Mouse (Mus musculus): Measurements from ENCODE around the gene Gm20388.
A peak's percentile ranks its signal among the peaks of the same experiment; 100 is the strongest.

Gene Gm20388

GRCm38 (mm10) chr8:122419881-122420555, 2509.4 kb downstream of the Gm20388 start:
- peak; percentile 9 for DNase-seq (ENCODE audit: low spot score)

GRCm38 (mm10) chr8:122421376-122422070, 2510.9 kb downstream of the Gm20388 start, which contains the start of gene Il17c:
Gene Il17c, plus strand, starts transcription at chr8:122422020.
- DNase-seq (ENCODE audit: low spot score): no peak

DNA sequence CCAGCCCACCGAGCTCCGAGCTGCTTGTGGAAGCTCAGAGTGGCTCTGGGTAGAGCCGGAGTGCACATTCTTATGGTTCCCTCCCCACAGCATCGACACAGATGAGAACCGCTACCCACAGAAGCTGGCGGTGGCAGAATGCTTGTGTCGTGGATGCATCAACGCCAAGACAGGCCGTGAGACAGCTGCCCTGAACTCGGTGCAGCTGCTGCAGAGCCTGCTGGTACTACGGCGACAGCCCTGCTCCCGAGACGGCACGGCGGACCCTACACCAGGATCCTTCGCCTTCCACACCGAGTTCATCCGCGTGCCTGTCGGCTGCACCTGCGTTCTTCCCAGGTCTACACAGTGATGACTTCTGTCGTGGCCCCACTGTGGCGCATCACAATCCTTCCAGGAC, 2512.6 kb downstream of the Gm20388 start:
- DNase-seq (ENCODE audit: low spot score): no peak

DNA sequence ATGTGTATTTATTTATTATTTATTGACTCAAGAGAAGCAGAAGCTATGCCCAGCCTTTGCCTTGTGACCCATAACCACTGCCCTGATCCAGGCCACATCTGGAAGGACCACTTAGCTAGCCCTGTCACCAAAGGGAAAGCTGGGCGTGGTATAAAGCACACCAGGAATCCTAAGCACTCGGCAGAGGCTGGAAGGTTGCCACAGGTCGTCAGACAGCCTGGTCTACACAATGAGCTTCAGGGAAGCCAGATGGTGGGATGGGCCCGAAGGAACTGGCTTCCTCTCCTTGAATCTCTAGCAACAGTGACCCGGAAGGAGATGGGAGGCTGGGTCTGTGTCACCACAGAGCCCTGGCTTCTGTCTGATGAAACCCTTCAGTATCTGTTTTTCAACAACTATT, 2513.0 kb downstream of the Gm20388 start:
- DNase-seq (ENCODE audit: low spot score): no peak

GRCm38 (mm10) chr8:122426145-122426544, 2515.5 kb downstream of the Gm20388 start:
- no peak for DNase-seq (ENCODE audit: low spot score)

- DNase-seq (ENCODE audit: low spot score): no peak
These were observed 2517.0 kb downstream of the Gm20388 start for GRCm38 (mm10) chr8:122427607-122428006.

DNA sequence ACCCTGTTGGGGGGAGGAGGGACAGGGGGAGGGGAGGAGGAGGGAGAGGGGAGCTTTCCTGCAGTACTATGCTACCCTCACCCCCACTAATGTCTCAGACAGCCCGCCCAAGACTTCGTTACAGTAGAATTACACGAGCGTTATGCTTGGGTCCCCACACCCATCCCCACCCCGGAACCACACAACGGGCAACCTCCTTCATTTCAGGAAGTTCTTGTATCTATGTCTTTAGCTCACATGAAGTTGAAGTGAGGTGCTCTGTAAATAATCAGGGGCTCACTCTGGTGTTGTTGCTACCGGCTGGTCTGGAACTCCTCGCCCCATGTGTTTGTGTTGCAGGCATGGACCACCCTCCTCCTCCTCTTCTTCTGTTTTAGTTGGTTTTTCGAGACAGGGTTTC, 2517.5 kb downstream of the Gm20388 start:
- DNase-seq (ENCODE audit: low spot score): no peak

GRCm38 (mm10) chr8:122430058-122430636, 2519.5 kb downstream of the Gm20388 start:
- DNase-seq (ENCODE audit: low spot score): no peak

GRCm38 (mm10) chr8:122430646-122431045, 2520.0 kb downstream of the Gm20388 start:
- DNase-seq (ENCODE audit: low spot score): no peak

GRCm38 (mm10) chr8:122431694-122432442, 2521.2 kb downstream of the Gm20388 start:
- DNase-seq (ENCODE audit: low spot score): no peak

- DNase-seq (ENCODE audit: low spot score): no peak
These were observed 2522.0 kb downstream of the Gm20388 start, which contains the start of gene Cyba for GRCm38 (mm10) chr8:122432443-122433268. Gene Cyba, minus strand, starts transcription at chr8:122432930.

GRCm38 (mm10) chr8:122433269-122433905, 2522.7 kb downstream of the Gm20388 start:
- DNase-seq (ENCODE audit: low spot score): no peak

- DNase-seq (ENCODE audit: low spot score): no peak
These were observed 2524.7 kb downstream of the Gm20388 start for GRCm38 (mm10) chr8:122435375-122435774.

DNA sequence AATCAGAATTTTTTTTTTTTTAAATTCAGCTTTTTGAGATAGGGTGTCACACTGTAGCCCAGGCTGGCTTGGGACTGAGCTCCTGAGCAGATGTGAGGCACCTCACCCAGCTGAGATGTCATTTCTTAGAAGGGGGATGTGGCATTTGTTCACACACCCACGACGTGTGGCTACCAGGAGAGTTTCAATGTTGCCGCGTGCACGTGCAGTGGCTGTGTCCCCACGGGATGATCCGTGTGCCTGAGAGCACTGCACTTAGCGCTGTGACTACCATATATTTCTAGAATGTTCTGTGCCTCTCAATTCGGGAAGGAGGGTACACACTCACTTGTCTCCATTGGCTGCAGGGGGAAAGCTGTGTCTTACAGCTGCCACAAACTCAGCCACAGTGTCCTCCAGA, 2525.5 kb downstream of the Gm20388 start:
- no peak for DNase-seq (ENCODE audit: low spot score)

DNA sequence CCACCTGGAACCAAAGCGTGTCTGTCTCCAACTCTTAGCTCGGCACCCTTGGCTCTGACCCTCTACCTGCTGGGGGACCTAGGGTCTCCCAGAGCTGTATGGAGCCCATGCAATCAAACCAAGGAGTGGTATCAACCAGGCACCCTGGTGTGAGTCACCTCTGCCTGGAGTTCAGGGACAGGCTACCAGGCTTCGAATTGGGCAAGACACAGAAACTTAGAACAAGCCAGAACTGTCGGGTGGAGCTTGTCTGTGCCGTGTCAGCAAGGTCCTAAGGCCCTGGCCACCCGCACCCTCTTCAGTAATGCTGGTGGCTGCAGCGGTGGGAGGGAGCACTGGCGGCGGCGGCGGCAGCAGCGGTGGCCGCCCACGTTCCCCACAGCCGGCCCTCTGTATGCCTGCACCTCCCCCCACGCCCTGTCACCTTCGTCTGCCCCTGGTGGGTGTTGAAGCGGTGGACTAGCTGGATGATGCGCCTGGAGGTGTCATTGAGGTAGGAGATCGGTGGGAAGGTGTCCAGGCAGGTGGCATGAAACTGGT, 2526.0 kb downstream of the Gm20388 start:
- no peak for DNase-seq (ENCODE audit: low spot score)

DNA sequence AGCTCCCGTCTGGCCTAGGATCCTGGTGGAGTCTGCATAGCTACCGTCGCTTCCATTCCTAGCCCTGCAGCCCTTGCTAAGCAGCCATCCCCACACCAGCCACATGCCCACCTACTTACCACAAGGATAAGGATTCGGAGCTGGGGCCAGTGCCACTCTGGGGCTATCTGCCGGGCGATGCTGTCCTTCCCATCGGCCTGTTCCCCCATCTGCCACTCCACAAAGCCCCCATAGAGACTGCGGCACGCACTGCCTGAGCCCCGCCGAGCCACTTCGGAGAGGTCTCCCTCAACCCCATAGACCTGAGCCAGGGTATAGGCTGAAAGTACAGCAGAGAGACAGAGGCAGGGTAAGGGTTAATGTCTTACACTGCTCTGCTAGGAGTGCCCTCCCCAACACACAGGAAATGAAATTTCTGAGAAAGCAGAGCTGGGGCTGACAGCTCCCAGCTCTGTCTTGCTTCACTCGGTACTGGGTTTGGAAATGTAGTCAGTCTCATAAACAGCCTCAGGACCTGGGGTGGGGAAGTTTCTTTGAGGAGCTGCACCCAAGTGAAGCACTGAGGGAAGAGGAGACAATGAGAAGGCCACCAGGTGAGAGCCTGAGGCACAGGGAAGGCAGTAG, 2527.2 kb downstream of the Gm20388 start:
- DNase-seq (ENCODE audit: low spot score): no peak

GRCm38 (mm10) chr8:122439336-122439735, 2528.7 kb downstream of the Gm20388 start:
- DNase-seq (ENCODE audit: low spot score): no peak

DNA sequence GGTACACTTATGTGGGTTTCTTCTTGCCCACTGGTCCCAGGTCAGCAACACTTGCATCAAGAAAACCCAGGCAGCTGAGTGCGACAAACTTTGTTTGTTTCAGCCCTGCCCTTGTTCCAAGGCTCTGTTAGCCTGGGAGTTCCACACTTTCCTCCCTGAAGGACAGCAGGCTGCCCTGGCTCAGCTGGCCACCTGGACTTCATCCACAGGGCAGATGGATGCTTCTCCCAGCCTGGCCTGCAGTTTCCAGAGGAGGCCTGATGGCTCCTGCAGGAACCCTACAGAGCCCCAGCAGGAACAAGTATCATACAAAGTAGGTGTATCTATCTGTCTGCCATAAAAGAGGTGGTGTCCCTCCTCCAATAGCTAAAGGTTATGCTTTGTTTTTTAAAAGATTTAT, 2530.7 kb downstream of the Gm20388 start:
- no peak for DNase-seq (ENCODE audit: low spot score)

DNA sequence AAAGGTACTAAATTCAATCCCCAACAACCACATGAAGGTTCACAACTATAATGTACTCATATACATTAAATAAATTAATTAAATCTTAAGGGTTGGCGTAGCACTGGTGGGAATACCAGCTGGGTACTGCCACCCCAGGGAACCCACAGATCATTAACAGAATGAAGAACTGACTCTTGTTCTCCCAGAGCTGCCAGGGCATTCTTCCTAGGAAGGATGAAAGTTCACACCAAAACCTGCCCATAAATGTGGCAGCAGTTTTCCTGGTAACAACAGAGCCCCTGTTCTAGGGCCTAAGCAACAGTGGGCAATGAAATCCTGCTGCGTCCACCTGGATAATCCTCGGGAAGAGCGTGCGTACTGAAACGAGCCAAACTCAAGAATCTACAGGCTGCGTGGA, 2531.7 kb downstream of the Gm20388 start:
- DNase-seq (ENCODE audit: low spot score): no peak

- DNase-seq (ENCODE audit: low spot score): no peak
These were observed 2532.1 kb downstream of the Gm20388 start for GRCm38 (mm10) chr8:122442781-122443180.

Measured in adipocyte (in vitro differentiated cells).